Mouse (Mus musculus) lung, postnatal 36 days (tissue): ENCODE data around the gene Ppp5c.
A peak's percentile ranks its signal among the peaks of the same experiment; 100 is the strongest.

Experiments
- DNase-seq: peaks from one replicate; pipeline ENCODE4 v3.0.0; 2022; ENCODE audit warnings: mixed read lengths

Gene Ppp5c

GRCm38 (mm10) chr7:16978173-16978572 is 49.6 kb downstream of the Ppp5c start:
- DNase-seq: no peak

- DNase-seq: no peak
Observed at GRCm38 (mm10) chr7:16976298-16976697, 51.4 kb downstream of the Ppp5c start.

DNA sequence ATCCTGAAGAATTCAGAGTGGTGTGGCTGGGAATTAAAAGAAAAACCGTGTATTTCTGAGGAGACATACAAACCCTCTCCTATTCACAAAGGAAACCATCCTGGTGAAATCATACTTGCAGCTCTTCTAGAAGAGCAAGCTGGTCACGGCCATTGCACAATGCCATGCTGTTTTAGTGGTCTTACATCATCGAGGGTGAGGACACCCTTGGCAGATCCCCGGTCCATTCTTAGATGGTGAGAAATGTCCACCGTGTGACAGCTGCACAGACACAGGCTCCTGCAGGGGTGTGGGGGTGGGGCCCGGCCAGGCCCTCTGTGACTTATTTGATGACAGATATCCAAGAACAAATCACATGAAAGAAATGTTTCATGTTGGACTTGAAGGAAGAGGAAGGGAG is 53.7 kb downstream of the Ppp5c start:
- DNase-seq: peak; percentile 74

DNA sequence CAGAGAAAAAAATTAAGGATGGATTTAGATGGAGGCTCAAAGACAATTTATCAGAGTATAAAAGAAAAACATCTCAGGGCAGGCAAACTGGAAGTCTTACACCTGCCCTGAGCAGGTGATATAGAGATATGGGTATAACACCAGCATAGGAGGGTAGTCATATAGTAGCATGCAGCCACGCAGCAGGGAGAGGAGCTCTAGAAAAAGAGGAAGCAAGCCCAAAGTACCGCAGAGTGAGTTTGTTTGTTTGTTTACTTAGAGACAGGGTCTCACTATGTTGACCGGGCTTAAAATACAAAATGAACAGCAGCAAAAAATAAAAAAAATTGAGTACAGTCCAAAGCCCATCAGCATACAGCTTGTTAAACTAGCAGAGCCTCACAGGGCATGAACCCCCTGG is 56.6 kb downstream of the Ppp5c start:
- DNase-seq: no peak

DNA sequence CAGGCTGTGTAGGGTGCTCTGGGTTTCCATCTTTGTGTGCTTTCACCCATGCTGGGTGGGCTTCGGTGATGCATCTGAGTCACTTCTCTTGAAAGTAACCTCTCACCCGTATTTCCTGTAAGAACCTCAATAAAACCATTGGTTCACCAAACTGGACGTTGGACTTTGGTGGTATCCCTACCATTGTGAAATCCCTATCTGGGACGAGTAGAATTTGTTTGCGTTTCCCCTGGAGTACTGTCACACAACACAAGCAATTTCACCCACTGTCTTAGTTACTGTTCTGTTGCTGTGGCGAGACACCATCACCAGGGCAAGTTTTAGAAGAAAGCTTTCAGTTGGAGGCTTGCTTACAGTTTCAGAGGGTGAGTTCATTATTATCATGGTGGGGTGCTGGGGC is 59.3 kb downstream of the Ppp5c start:
- DNase-seq: no peak

DNA sequence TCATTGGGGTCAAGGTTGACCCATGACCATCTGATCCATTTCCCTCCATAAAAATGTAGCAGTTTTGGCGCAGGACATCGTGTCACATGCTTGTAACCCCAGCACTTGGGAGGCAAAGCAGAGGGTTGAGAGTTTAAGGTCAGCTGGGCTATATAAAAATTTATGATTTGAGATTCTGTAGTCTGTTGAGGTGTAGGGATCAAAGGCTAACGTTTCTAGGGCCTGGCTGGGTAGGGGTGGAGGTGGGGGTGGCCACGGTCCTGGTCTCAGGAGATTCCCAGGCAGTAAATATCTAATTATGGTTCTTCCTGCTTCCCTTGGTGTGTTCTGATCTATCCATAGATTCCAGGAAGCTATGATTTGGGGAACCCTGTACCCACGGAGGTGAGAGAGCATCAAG is 66.0 kb downstream of the Ppp5c start:
- no peak for DNase-seq

GRCm38 (mm10) chr7:16959539-16960187 is 68.1 kb downstream of the Ppp5c start, which contains the start of gene Pnmal1:
TSS of gene Pnmal1 (plus strand) at chr7:16959679.
- DNase-seq: no peak

DNA sequence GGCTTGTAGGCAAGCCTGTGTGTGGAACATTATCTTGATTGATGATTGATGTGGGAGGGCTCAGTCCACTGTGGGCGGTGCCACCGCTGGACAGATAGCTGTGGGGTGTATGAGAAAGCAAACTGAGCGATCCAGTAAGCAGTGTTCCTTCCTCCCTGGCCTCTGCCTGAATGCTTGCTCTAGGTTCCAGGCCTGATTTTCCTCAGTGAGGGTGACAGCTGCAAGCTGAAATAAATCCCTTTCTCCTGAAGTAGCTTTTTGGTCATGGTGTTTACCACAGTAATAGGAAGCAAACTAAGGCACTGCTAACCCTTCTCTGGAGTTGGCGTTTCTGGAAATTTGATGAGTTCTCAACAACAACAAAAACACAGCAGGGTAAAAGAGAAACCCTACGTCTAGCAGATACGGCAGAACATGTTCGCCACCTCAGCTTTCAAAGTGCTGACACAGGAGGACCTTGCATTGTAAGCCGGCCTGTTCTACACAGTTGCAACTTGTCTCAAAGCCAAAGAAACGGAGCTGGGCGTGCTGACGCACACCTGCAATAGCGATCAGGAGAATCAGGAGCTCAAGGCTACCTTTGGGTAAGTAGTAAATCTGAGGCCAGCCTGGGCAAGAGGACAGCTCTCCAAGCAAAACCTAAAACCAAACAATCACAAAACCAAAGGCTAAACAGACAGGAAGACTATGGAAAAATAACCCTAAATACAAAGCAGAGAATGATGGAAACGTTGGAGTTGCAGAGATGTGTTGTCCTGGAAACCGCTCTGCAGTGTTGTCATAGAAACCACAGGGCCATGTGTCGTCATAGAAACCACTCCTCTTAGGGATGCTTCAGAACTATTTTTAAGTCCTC is 71.1 kb downstream of the Ppp5c start:
- no peak for DNase-seq

DNA sequence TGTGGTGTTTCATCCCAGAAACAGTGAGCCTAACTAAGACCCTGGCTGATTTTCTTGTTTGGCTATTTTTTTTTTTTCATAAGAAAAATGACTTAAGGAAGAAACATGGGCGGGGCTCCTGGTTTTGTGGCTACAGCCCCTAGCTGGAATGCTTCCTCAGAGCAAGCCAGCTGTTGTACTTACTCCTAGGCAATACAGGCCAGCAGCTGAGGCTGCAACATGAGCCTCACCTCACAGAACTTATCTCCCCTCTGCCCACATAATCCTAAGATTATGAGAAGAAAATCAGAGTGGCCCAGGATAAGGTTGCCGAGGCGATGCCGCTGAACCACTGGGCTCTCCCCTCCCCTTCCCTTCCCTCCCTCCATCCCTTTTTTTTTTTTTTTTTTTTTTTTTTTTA is 72.0 kb downstream of the Ppp5c start:
- no peak for DNase-seq
